In genomic region chr11:113283376-113283811, GRCm38 (mm10) we compare ENCODE assay signal across 8 mouse cellular contexts.
DNase-seq lines count a peak whose midpoint lies in the region; ATAC-seq and TF ChIP-seq lines count a peak whose summit lies in the region.

No protein-coding gene starts in this region.

- peaks cover 6% of the 10 kb centered on the region; the same call in 1 of the 2 replicates for H3K4me1 ChIP-seq in heart, embryonic 13.5 days
- H3K4me1 ChIP-seq in forebrain, embryonic 14.5 days (ENCODE audit: control insufficient read depth, insufficient read depth, low read length) = peaks cover 6% of the 10 kb centered on the region
- 0 out of 2 replicates have a peak, but pooled peaks cover 10% of the 10 kb centered on the region for H3K4me1 ChIP-seq in lung, embryonic 14.5 days (ENCODE audit: insufficient read depth)

- H3K27me3 ChIP-seq in heart, embryonic 13.5 days (replicated peaks) = no peaks in the 10 kb centered on the region
- no peaks in the 10 kb centered on the region for H3K27me3 ChIP-seq in forebrain, embryonic 14.5 days (replicated peaks; ENCODE audit: control insufficient read depth, insufficient read depth, low read length)
- H3K27me3 ChIP-seq in lung, embryonic 14.5 days (ENCODE audit: insufficient read depth, low read length) = no peaks in the 10 kb centered on the region

- H3K4me2 ChIP-seq in heart, embryonic 13.5 days = no peak overlapping the region
- H3K4me2 ChIP-seq in forebrain, embryonic 14.5 days (ENCODE audit: low read length) = no peak overlapping the region
- H3K4me2 ChIP-seq in lung, embryonic 14.5 days = peak overlapping the region; percentile 5; the same call in 1 of the 2 replicates

- no peak for TF ChIP-seq CTCF in lung, embryonic 14.5 days (IDR thresholded peaks at IDR 0.05; ENCODE audit: low read depth)

- ATAC-seq in heart, embryonic 13.5 days (ENCODE audit: extremely low read depth, insufficient number of reproducible peaks, low FRiP score, low TSS enrichment) = no peak
- no peak for ATAC-seq in forebrain, embryonic 14.5 days
- no peak; the same call in 1 of the 2 replicates for ATAC-seq in lung, embryonic 14.5 days (ENCODE audit: insufficient read depth)

- intact Hi-C loops in left cerebral cortex, postnatal 25 days (cut with DNase I) = no loop called here

- H3K9ac ChIP-seq in heart, embryonic 13.5 days = 0 out of 2 replicates have a peak overlapping the region, but pooled peaks have one; percentile 19
- H3K9ac ChIP-seq in forebrain, embryonic 14.5 days (ENCODE audit: low read length) = no peak overlapping the region
- no peak overlapping the region for H3K9ac ChIP-seq in lung, embryonic 14.5 days

- no peak overlapping the region for H3K27ac ChIP-seq in heart, embryonic 13.5 days (replicated peaks)
- no peak overlapping the region for H3K27ac ChIP-seq in forebrain, embryonic 14.5 days (ENCODE audit: low read depth, low read length)
- H3K27ac ChIP-seq in lung, embryonic 14.5 days (ENCODE audit: low read depth) = 0 out of 2 replicates have a peak overlapping the region, but pooled peaks have one; percentile 9

- WGBS in heart, embryonic 13.5 days = 35% methylated on average over 11 of the region's 11 CpGs
- 25% methylated on average over 11 of the region's 11 CpGs for WGBS in forebrain, embryonic 14.5 days
- 18% methylated on average over 11 of the region's 11 CpGs for WGBS in lung, embryonic 14.5 days

- no peaks in the 10 kb centered on the region for H3K9me3 ChIP-seq in heart, embryonic 13.5 days
- H3K9me3 ChIP-seq in forebrain, embryonic 14.5 days (replicated peaks; ENCODE audit: control insufficient read depth, low read length) = no peaks in the 10 kb centered on the region
- no peaks in the 10 kb centered on the region for H3K9me3 ChIP-seq in lung, embryonic 14.5 days (ENCODE audit: low read depth, low read length)

- no peaks in the 10 kb centered on the region for H3K36me3 ChIP-seq in heart, embryonic 13.5 days
- H3K36me3 ChIP-seq in forebrain, embryonic 14.5 days (ENCODE audit: control insufficient read depth, insufficient read depth, low read length) = no peaks in the 10 kb centered on the region
- no peaks in the 10 kb centered on the region for H3K36me3 ChIP-seq in lung, embryonic 14.5 days (ENCODE audit: insufficient read depth)

- H3K4me3 ChIP-seq in heart, embryonic 13.5 days = no peak overlapping the region
- no peak overlapping the region for H3K4me3 ChIP-seq in forebrain, embryonic 14.5 days (ENCODE audit: low read depth, low read length)
- no peak overlapping the region for H3K4me3 ChIP-seq in lung, embryonic 14.5 days (ENCODE audit: low read depth, low read length)

- no peak for DNase-seq in heart, adult 8-10 months (ENCODE audit: low spot score)
- DNase-seq in Muller cell, postnatal 12 days (ENCODE audit: inconsistent ontology term) = peak; percentile 63
- DNase-seq in forebrain, embryonic 14.5 days (ENCODE audit: low spot score) = peak; percentile 46
- DNase-seq in lung, embryonic 14.5 days = peak; percentile 47
- no peak for DNase-seq in yolk sac, embryonic 10.5 days (ENCODE audit: low spot score)
- DNase-seq in left cerebral cortex, postnatal 25 days (ENCODE audit: low spot score in 2 of 2) = no peak
- DNase-seq in frontal cortex, adult 2 months (ENCODE audit: extremely low spot score in 1 of 2, low spot score in 1 of 2) = no peak

Comparison
In these comparisons a context has a peak if more than half of its experiments do, and no peak if none do; other contexts are left out.
1. DNase-seq: peak in Muller cell, postnatal 12 days (single experiment), forebrain, embryonic 14.5 days (single experiment) and lung, embryonic 14.5 days (single experiment); none in heart, adult 8-10 months (single experiment), yolk sac, embryonic 10.5 days (single experiment), left cerebral cortex, postnatal 25 days (0 of 2) and frontal cortex, adult 2 months (0 of 2).